Mouse (Mus musculus) limb, embryonic 10.5 days (tissue): ENCODE data around the gene Dram1. TPM values are rescaled to one million over a fixed set of nuclear protein-coding genes. Genes with fewer than 3 reads are reported as not detected.

Source experiments
- DNase-seq: peaks from one replicate; pipeline ENCODE4 v3.0.0-alpha.2; 2017; ENCODE audit warnings: low spot score
- H3K27ac ChIP-seq: fragments of 300-500 bp; sonication (generic); 2 replicates; pipeline ENCODE4 v1.5.1; 2016; ENCODE audit warnings: mild to moderate bottlenecking
- H3K27me3 ChIP-seq: fragments of 300-500 bp; sonication (generic); 2 replicates; pipeline ENCODE4 v1.6.1; 2016; ENCODE audit warnings: low read depth, mild to moderate bottlenecking; ENCODE audit not compliant: poor library complexity, severe bottlenecking
- H3K36me3 ChIP-seq: fragments of 300-500 bp; sonication (generic); 2 replicates; pipeline ENCODE4 v1.6.1; 2016; ENCODE audit warnings: mild to moderate bottlenecking, moderate library complexity
- H3K4me1 ChIP-seq: fragments of 300-500 bp; sonication (generic); 2 replicates; pipeline ENCODE4 v1.6.1; 2016
- H3K4me3 ChIP-seq: fragments of 300-500 bp; sonication (generic); 2 replicates; pipeline ENCODE4 v1.5.1; 2016; ENCODE audit warnings: mild to moderate bottlenecking, moderate library complexity
- H3K9me3 ChIP-seq: fragments of 300-500 bp; sonication (generic); replicated peaks from 2 replicates; pipeline ENCODE4 v1.6.1; 2016; ENCODE audit warnings: mild to moderate bottlenecking
- WGBS: fragments of 180-500 bp; shearing (Covaris S2); methylation state at CpG from one replicate; pipeline ENCODE4 v1.1.7; 2016; 5-methylcytosine and 5-hydroxymethylcytosine counted together
- polyA plus RNA-seq: library from polyadenylated mRNA; unstranded; fragments of >200 nt; fragmentation: Nextera tagmentation; extraction: Ambion mirVana; gene quantifications from 2 replicates; pipeline ENCODE4 v1.2.1, GENCODE M21; 2016

Dram1 gene
- polyA plus RNA-seq, 1 experiment from 2014 or later: 0.21 TPM

GRCm38 (mm10) chr10:88327160-88328055 is 51.5 kb downstream of the Dram1 start:
- no peak overlapping the region for H3K4me3 ChIP-seq
- DNase-seq: peak; percentile 80
- H3K27me3 ChIP-seq: no peaks in the 10 kb centered on the region
- no peaks in the 10 kb centered on the region for H3K9me3 ChIP-seq
- H3K36me3 ChIP-seq: no peaks in the 10 kb centered on the region
- H3K4me1 ChIP-seq: peaks cover 5% of the 10 kb centered on the region; the same call in 1 of the 2 replicates
- no peak overlapping the region for H3K27ac ChIP-seq
- WGBS: 55% methylated on average over 11 of the region's 11 CpGs

GRCm38 (mm10) chr10:88321739-88322138 is 57.1 kb downstream of the Dram1 start:
- H3K27me3 ChIP-seq: no peaks in the 10 kb centered on the region
- no peak overlapping the region for H3K27ac ChIP-seq
- no peaks in the 10 kb centered on the region for H3K9me3 ChIP-seq
- 89% methylated on average over 5 of the region's 5 CpGs for WGBS
- no peak for DNase-seq
- H3K4me3 ChIP-seq: no peak overlapping the region
- no peaks in the 10 kb centered on the region for H3K4me1 ChIP-seq
- H3K36me3 ChIP-seq: no peaks in the 10 kb centered on the region

GRCm38 (mm10) chr10:88320714-88321416 is 58.0 kb downstream of the Dram1 start:
- DNase-seq: no peak
- H3K4me3 ChIP-seq: no peak overlapping the region
- WGBS: 82% methylated on average over 12 of the region's 12 CpGs
- no peak overlapping the region for H3K27ac ChIP-seq
- H3K36me3 ChIP-seq: no peaks in the 10 kb centered on the region
- no peaks in the 10 kb centered on the region for H3K27me3 ChIP-seq
- H3K9me3 ChIP-seq: no peaks in the 10 kb centered on the region
- H3K4me1 ChIP-seq: no peaks in the 10 kb centered on the region

GRCm38 (mm10) chr10:88318179-88318578 is 60.7 kb downstream of the Dram1 start:
- Histone ChIP-seq H3K36me3 (no peaks in the 10 kb centered on the region), H3K9me3 (no peaks in the 10 kb centered on the region), H3K4me1 (no peaks in the 10 kb centered on the region), H3K27me3 (no peaks in the 10 kb centered on the region), H3K4me3 (no peak overlapping the region), H3K27ac (no peak overlapping the region)
- no peak for DNase-seq
- 90% methylated on average over 4 of the region's 4 CpGs for WGBS

- WGBS: 88% methylated on average over 5 of the region's 5 CpGs
- no peak overlapping the region for H3K27ac ChIP-seq
- DNase-seq: no peak
- no peaks in the 10 kb centered on the region for H3K4me1 ChIP-seq
- H3K4me3 ChIP-seq: no peak overlapping the region
- H3K27me3 ChIP-seq: no peaks in the 10 kb centered on the region
- H3K9me3 ChIP-seq: no peaks in the 10 kb centered on the region
- H3K36me3 ChIP-seq: no peaks in the 10 kb centered on the region
Measured at GRCm38 (mm10) chr10:88317151-88317550, 61.7 kb downstream of the Dram1 start.

- Histone ChIP-seq H3K4me1 (peaks cover under 1% of the 10 kb centered on the region; the same call in 1 of the 2 replicates), H3K4me3 (no peak overlapping the region), H3K9me3 (no peaks in the 10 kb centered on the region), H3K27ac (no peak overlapping the region), H3K36me3 (no peaks in the 10 kb centered on the region), H3K27me3 (no peaks in the 10 kb centered on the region)
- WGBS: 91% methylated on average over 5 of the region's 5 CpGs
- no peak for DNase-seq
Measured at GRCm38 (mm10) chr10:88314841-88315240, 64.0 kb downstream of the Dram1 start.

GRCm38 (mm10) chr10:88309851-88310250 is 69.0 kb downstream of the Dram1 start:
- no peaks in the 10 kb centered on the region for H3K9me3 ChIP-seq
- H3K36me3 ChIP-seq: no peaks in the 10 kb centered on the region
- no peak for DNase-seq
- H3K27me3 ChIP-seq: no peaks in the 10 kb centered on the region
- no peak overlapping the region for H3K4me3 ChIP-seq
- H3K27ac ChIP-seq: no peak overlapping the region
- peaks cover 5% of the 10 kb centered on the region; the same call in 1 of the 2 replicates for H3K4me1 ChIP-seq
- 75% methylated on average over 10 of the region's 10 CpGs for WGBS

- 97% methylated on average over 3 of the region's 3 CpGs for WGBS
- H3K9me3 ChIP-seq: no peaks in the 10 kb centered on the region
- no peak overlapping the region for H3K4me3 ChIP-seq
- no peaks in the 10 kb centered on the region for H3K36me3 ChIP-seq
- no peak for DNase-seq
- H3K4me1 ChIP-seq: peaks cover 20% of the 10 kb centered on the region
- H3K27me3 ChIP-seq: no peaks in the 10 kb centered on the region
- H3K27ac ChIP-seq: no peak overlapping the region
Measured at GRCm38 (mm10) chr10:88306235-88306634, 72.6 kb downstream of the Dram1 start.

GRCm38 (mm10) chr10:88304302-88304701 is 74.6 kb downstream of the Dram1 start:
- DNase-seq: peak; percentile 90
- no peaks in the 10 kb centered on the region for H3K9me3 ChIP-seq
- H3K27me3 ChIP-seq: no peaks in the 10 kb centered on the region
- no peak overlapping the region for H3K27ac ChIP-seq
- H3K36me3 ChIP-seq: no peaks in the 10 kb centered on the region
- peaks cover 14% of the 10 kb centered on the region for H3K4me1 ChIP-seq
- no peak overlapping the region for H3K4me3 ChIP-seq
- 13% methylated on average over 4 of the region's 4 CpGs for WGBS

GRCm38 (mm10) chr10:88303079-88303478 is 75.8 kb downstream of the Dram1 start:
- H3K4me3 ChIP-seq: no peak overlapping the region
- H3K27ac ChIP-seq: 0 out of 2 replicates have a peak overlapping the region, but pooled peaks have one; percentile 0
- no peaks in the 10 kb centered on the region for H3K27me3 ChIP-seq
- H3K36me3 ChIP-seq: no peaks in the 10 kb centered on the region
- peaks cover 14% of the 10 kb centered on the region for H3K4me1 ChIP-seq
- no peaks in the 10 kb centered on the region for H3K9me3 ChIP-seq
- DNase-seq: no peak
- WGBS: 83% methylated on average over 11 of the region's 11 CpGs

GRCm38 (mm10) chr10:88301802-88302470 is 76.9 kb downstream of the Dram1 start:
- Histone ChIP-seq H3K27ac (peak overlapping the region; percentile 61; the same call in 1 of the 2 replicates), H3K4me3 (no peak overlapping the region), H3K27me3 (no peaks in the 10 kb centered on the region), H3K4me1 (peaks cover 19% of the 10 kb centered on the region), H3K36me3 (no peaks in the 10 kb centered on the region), H3K9me3 (no peaks in the 10 kb centered on the region)
- DNase-seq: no peak
- 90% methylated on average over 6 of the region's 6 CpGs for whole genome bisulfite sequencing

- Histone ChIP-seq H3K36me3 (no peaks in the 10 kb centered on the region), H3K9me3 (no peaks in the 10 kb centered on the region), H3K27ac (no peak overlapping the region), H3K4me1 (peaks cover 14% of the 10 kb centered on the region; the same call in 1 of the 2 replicates), H3K27me3 (no peaks in the 10 kb centered on the region), H3K4me3 (no peak overlapping the region)
- DNase-seq: no peak
- 46% methylated on average over 10 of the region's 10 CpGs for WGBS
Measured at GRCm38 (mm10) chr10:88296991-88297390, 81.9 kb downstream of the Dram1 start.
